Mouse (Mus musculus) kidney, embryonic 16.5 days (tissue): Measurements from ENCODE around the gene Cd24a. TPM values are rescaled to one million over a fixed set of nuclear protein-coding genes. Genes with fewer than 3 reads are reported as not detected.

Experiments
- ATAC-seq: fragments of 200-750 bp; cut with Nextera tagmentation; 2 replicates; pipeline ENCODE4 v1.8.0; 2017; ENCODE audit warnings: moderate TSS enrichment; ENCODE audit not compliant: low FRiP score, low TSS enrichment
- H3K27ac ChIP-seq: fragments of 300-500 bp; sonication (generic); 2 replicates; pipeline ENCODE4 v1.5.1; 2014; ENCODE audit warnings: low read length
- H3K27me3 ChIP-seq: fragments of 300-500 bp; sonication (generic); 2 replicates; pipeline ENCODE4 v1.6.1; 2014; ENCODE audit warnings: low read length, control low read depth, mixed read lengths; ENCODE audit not compliant: insufficient read depth
- H3K36me3 ChIP-seq: fragments of 300-500 bp; sonication (generic); 2 replicates; pipeline ENCODE4 v1.6.1; 2014; ENCODE audit warnings: low read length, control low read depth, mixed read lengths; ENCODE audit not compliant: insufficient read depth
- H3K4me1 ChIP-seq: fragments of 300-500 bp; sonication (generic); 2 replicates; pipeline ENCODE4 v1.6.1; 2014; ENCODE audit warnings: low read length, control low read depth, mixed read lengths; ENCODE audit not compliant: insufficient read depth
- H3K4me2 ChIP-seq: fragments of 300-500 bp; sonication (generic); replicated peaks from 2 replicates; pipeline ENCODE4 v1.6.1; 2014; ENCODE audit warnings: low read depth, low read length
- H3K4me3 ChIP-seq: fragments of 300-500 bp; sonication (generic); 2 replicates; pipeline ENCODE4 v1.5.1; 2014; ENCODE audit warnings: mild to moderate bottlenecking, low read length
- H3K9ac ChIP-seq: fragments of 300-500 bp; sonication (generic); replicated peaks from 2 replicates; pipeline ENCODE4 v1.6.1; 2014; ENCODE audit warnings: low read length
- H3K9me3 ChIP-seq: fragments of 300-500 bp; sonication (generic); 2 replicates; pipeline ENCODE4 v1.6.1; 2016; ENCODE audit warnings: low read length, control low read depth
- WGBS: fragments of 180-500 bp; shearing (Covaris S2); extraction: QIAGEN DNeasy Blood & Tissue Kit; methylation state at CpG from one replicate; pipeline ENCODE4 v1.1.7; 2014; 5-methylcytosine and 5-hydroxymethylcytosine counted together
- polyA plus RNA-seq: library from polyadenylated mRNA; unstranded; fragments of >200 nt; fragmentation: Nextera tagmentation; extraction: Ambion mirVana; gene quantifications from 2 replicates; pipeline ENCODE4 v1.2.1, GENCODE M21; 2015

Gene Cd24a
- polyA plus RNA-seq, 1 experiment from 2014 or later: 416 TPM

GRCm38 (mm10) chr10:43579381-43580261 lies 1.5 kb downstream of the Cd24a start:
- Histone ChIP-seq H3K36me3 (peaks cover 24% of the 10 kb centered on the region), H3K27ac (peak overlapping the region; percentile 100), H3K27me3 (no peaks in the 10 kb centered on the region), H3K4me1 (peaks cover 17% of the 10 kb centered on the region), H3K9ac (peak overlapping the region; percentile 98), H3K9me3 (no peaks in the 10 kb centered on the region), H3K4me3 (peak overlapping the region; percentile 92), H3K4me2 (peak overlapping the region; percentile 91)
- WGBS: under 1% methylated on average over 49 of the region's 49 CpGs
- peak; percentile 17 for ATAC-seq

- peaks cover 17% of the 10 kb centered on the region for H3K4me1 ChIP-seq
- ATAC-seq: peak; percentile 35; the same call in 1 of the 2 replicates
Measured at GRCm38 (mm10) chr10:43580649-43581078, 2.6 kb downstream of the Cd24a start.

GRCm38 (mm10) chr10:43581260-43581659 lies 3.2 kb downstream of the Cd24a start:
- H3K27me3 ChIP-seq: no peaks in the 10 kb centered on the region
- peak overlapping the region; percentile 91 for H3K4me2 ChIP-seq
- H3K4me3 ChIP-seq: peak overlapping the region; percentile 92
- H3K4me1 ChIP-seq: peaks cover 17% of the 10 kb centered on the region
- H3K9ac ChIP-seq: peak overlapping the region; percentile 98
- no peaks in the 10 kb centered on the region for H3K9me3 ChIP-seq
- H3K36me3 ChIP-seq: peaks cover 25% of the 10 kb centered on the region
- ATAC-seq: no peak
- 32% methylated on average over 3 of the region's 3 CpGs for WGBS
- H3K27ac ChIP-seq: peak overlapping the region; percentile 100

More at GRCm38 (mm10) chr10:43580649-43581078, 2.6 kb downstream of the Cd24a start:
- no peaks in the 10 kb centered on the region for H3K9me3 ChIP-seq
- no peaks in the 10 kb centered on the region for H3K27me3 ChIP-seq
- peak overlapping the region; percentile 91 for H3K4me2 ChIP-seq
- peak overlapping the region; percentile 92 for H3K4me3 ChIP-seq
- peak overlapping the region; percentile 98 for H3K9ac ChIP-seq
- peak overlapping the region; percentile 100 for H3K27ac ChIP-seq
- peaks cover 25% of the 10 kb centered on the region for H3K36me3 ChIP-seq
- WGBS: under 1% methylated on average over 15 of the region's 15 CpGs

GRCm38 (mm10) chr10:43584538-43584937 lies 6.5 kb downstream of the Cd24a start:
- no peaks in the 10 kb centered on the region for H3K9me3 ChIP-seq
- H3K36me3 ChIP-seq: peaks cover 25% of the 10 kb centered on the region
- H3K4me3 ChIP-seq: no peak overlapping the region
- H3K27ac ChIP-seq: no peak overlapping the region
- no peak overlapping the region for H3K4me2 ChIP-seq
- WGBS: 91% methylated on average over 4 of the region's 4 CpGs
- no peak overlapping the region for H3K9ac ChIP-seq
- H3K27me3 ChIP-seq: no peaks in the 10 kb centered on the region
- no peak for ATAC-seq
- H3K4me1 ChIP-seq: peaks cover 21% of the 10 kb centered on the region

- Histone ChIP-seq H3K27ac (peak overlapping the region; percentile 25; the same call in 1 of the 2 replicates), H3K4me2 (peak overlapping the region; percentile 20; the same call in 1 of the 2 replicates), H3K27me3 (no peaks in the 10 kb centered on the region), H3K4me3 (no peak overlapping the region), H3K9ac (0 out of 2 replicates have a peak overlapping the region, but pooled peaks have one; percentile 19), H3K4me1 (peaks cover 15% of the 10 kb centered on the region), H3K36me3 (peaks cover 9% of the 10 kb centered on the region), H3K9me3 (no peaks in the 10 kb centered on the region)
- WGBS: 58% methylated on average over 8 of the region's 8 CpGs
- no peak for ATAC-seq
Measured at GRCm38 (mm10) chr10:43588470-43589177, 10.5 kb downstream of the Cd24a start.

GRCm38 (mm10) chr10:43591477-43591876 lies 13.4 kb downstream of the Cd24a start:
- Histone ChIP-seq H3K9me3 (no peaks in the 10 kb centered on the region), H3K27ac (no peak overlapping the region), H3K4me2 (no peak overlapping the region), H3K36me3 (no peaks in the 10 kb centered on the region), H3K4me1 (peaks cover 15% of the 10 kb centered on the region), H3K4me3 (no peak overlapping the region), H3K27me3 (no peaks in the 10 kb centered on the region), H3K9ac (no peak overlapping the region)
- ATAC-seq: no peak
- 78% methylated on average over 10 of the region's 10 CpGs for WGBS

- ATAC-seq: no peak
- Histone ChIP-seq H3K4me2 (no peak overlapping the region), H3K9me3 (no peaks in the 10 kb centered on the region), H3K27me3 (no peaks in the 10 kb centered on the region), H3K36me3 (no peaks in the 10 kb centered on the region), H3K9ac (no peak overlapping the region), H3K27ac (no peak overlapping the region), H3K4me1 (peaks cover 15% of the 10 kb centered on the region), H3K4me3 (no peak overlapping the region)
- 72% methylated on average over 5 of the region's 5 CpGs for WGBS
Measured at GRCm38 (mm10) chr10:43593182-43593581, 15.1 kb downstream of the Cd24a start.

- H3K4me2 ChIP-seq: no peak overlapping the region
- 80% methylated on average over 2 of the region's 2 CpGs for whole genome bisulfite sequencing
- no peak overlapping the region for H3K9ac ChIP-seq
- no peak overlapping the region for H3K4me3 ChIP-seq
- no peaks in the 10 kb centered on the region for H3K27me3 ChIP-seq
- ATAC-seq: no peak
- no peak overlapping the region for H3K27ac ChIP-seq
- H3K9me3 ChIP-seq: no peaks in the 10 kb centered on the region
- H3K36me3 ChIP-seq: no peaks in the 10 kb centered on the region
- H3K4me1 ChIP-seq: peaks cover 5% of the 10 kb centered on the region; the same call in 1 of the 2 replicates
Measured at GRCm38 (mm10) chr10:43594187-43594586, 16.1 kb downstream of the Cd24a start.

- 67% methylated on average over 3 of the region's 3 CpGs for WGBS
- Histone ChIP-seq H3K4me3 (no peak overlapping the region), H3K4me2 (no peak overlapping the region), H3K27me3 (no peaks in the 10 kb centered on the region), H3K36me3 (no peaks in the 10 kb centered on the region), H3K9me3 (no peaks in the 10 kb centered on the region), H3K9ac (no peak overlapping the region), H3K27ac (no peak overlapping the region), H3K4me1 (no peaks in the 10 kb centered on the region)
- no peak for ATAC-seq
Measured at GRCm38 (mm10) chr10:43594894-43595293, 16.8 kb downstream of the Cd24a start.
